Mouse (Mus musculus): Measurements from ENCODE around the gene Golm1. TPM values are rescaled to one million over a fixed set of nuclear protein-coding genes. Genes with fewer than 3 reads are reported as not detected.

Golm1 gene
- polyA plus RNA-seq, 1 experiment from 2014 or later: 54.3 TPM

GRCm38 (mm10) chr13:59656975-59657388 is 18.6 kb downstream of the Golm1 start:
- no peak for DNase-seq (ENCODE audit: low spot score)
- no peak overlapping the region for H3K4me2 ChIP-seq (replicated peaks; ENCODE audit: low read depth)
- H3K4me1 ChIP-seq (replicated peaks; ENCODE audit: control insufficient read depth, insufficient read depth): no peaks in the 10 kb centered on the region
- H3K9me3 ChIP-seq (ENCODE audit: control insufficient read depth, low read length): no peaks in the 10 kb centered on the region
- WGBS: 69% methylated on average over 4 of the region's 4 CpGs
- H3K36me3 ChIP-seq (ENCODE audit: control insufficient read depth, insufficient read depth, low read length): no peaks in the 10 kb centered on the region
- TF ChIP-seq CTCF (IDR thresholded peaks at IDR 0.05; ENCODE audit: low read depth) (no peak), EP300 (optimal IDR thresholded peaks at IDR 0.05) (no peak)
- no peaks in the 10 kb centered on the region for H3K27me3 ChIP-seq (ENCODE audit: control insufficient read depth, insufficient read depth, low read length)
- no peak for ATAC-seq (ENCODE audit: low FRiP score, low TSS enrichment)
- H3K27ac ChIP-seq (replicated peaks): no peak overlapping the region
- H3K4me3 ChIP-seq (ENCODE audit: low read depth, low read length): no peak overlapping the region
- no peak overlapping the region for H3K9ac ChIP-seq (ENCODE audit: low read length)

GRCm38 (mm10) chr13:59656316-59656832 is 19.2 kb downstream of the Golm1 start:
- 0 out of 2 replicates have a peak, but pooled peaks have one; percentile 28 for ATAC-seq (ENCODE audit: low FRiP score, low TSS enrichment)
- 66% methylated on average over 10 of the region's 10 CpGs for WGBS
- Histone ChIP-seq H3K27me3 (ENCODE audit: control insufficient read depth, insufficient read depth, low read length) (no peaks in the 10 kb centered on the region), H3K9ac (ENCODE audit: low read length) (no peak overlapping the region), H3K27ac (replicated peaks) (no peak overlapping the region), H3K36me3 (ENCODE audit: control insufficient read depth, insufficient read depth, low read length) (no peaks in the 10 kb centered on the region), H3K9me3 (ENCODE audit: control insufficient read depth, low read length) (no peaks in the 10 kb centered on the region), H3K4me1 (replicated peaks; ENCODE audit: control insufficient read depth, insufficient read depth) (no peaks in the 10 kb centered on the region), H3K4me2 (replicated peaks; ENCODE audit: low read depth) (no peak overlapping the region), H3K4me3 (ENCODE audit: low read depth, low read length) (no peak overlapping the region)
- no peak for DNase-seq (ENCODE audit: low spot score)
- TF ChIP-seq CTCF (IDR thresholded peaks at IDR 0.05; ENCODE audit: low read depth) (no peak), EP300 (optimal IDR thresholded peaks at IDR 0.05) (no peak)

- H3K36me3 ChIP-seq (ENCODE audit: control insufficient read depth, insufficient read depth, low read length): no peaks in the 10 kb centered on the region
- H3K9me3 ChIP-seq (ENCODE audit: control insufficient read depth, low read length): no peaks in the 10 kb centered on the region
- no peak overlapping the region for H3K4me2 ChIP-seq (replicated peaks; ENCODE audit: low read depth)
- no peak for DNase-seq (ENCODE audit: low spot score)
- no peak overlapping the region for H3K27ac ChIP-seq (replicated peaks)
- H3K4me3 ChIP-seq (ENCODE audit: low read depth, low read length): no peak overlapping the region
- no peaks in the 10 kb centered on the region for H3K27me3 ChIP-seq (ENCODE audit: control insufficient read depth, insufficient read depth, low read length)
- H3K9ac ChIP-seq (ENCODE audit: low read length): no peak overlapping the region
- 89% methylated on average over 15 of the region's 15 CpGs for WGBS
- no peak for TF ChIP-seq CTCF (IDR thresholded peaks at IDR 0.05; ENCODE audit: low read depth)
- no peak for TF ChIP-seq EP300 (optimal IDR thresholded peaks at IDR 0.05)
- no peaks in the 10 kb centered on the region for H3K4me1 ChIP-seq (replicated peaks; ENCODE audit: control insufficient read depth, insufficient read depth)
- no peak for ATAC-seq (ENCODE audit: low FRiP score, low TSS enrichment)
Measured at GRCm38 (mm10) chr13:59655718-59656315, 19.8 kb downstream of the Golm1 start.

- 81% methylated on average over 5 of the region's 5 CpGs for WGBS
Measured at GRCm38 (mm10) chr13:59654465-59654864, 21.1 kb downstream of the Golm1 start.

GRCm38 (mm10) chr13:59653136-59653535 is 22.5 kb downstream of the Golm1 start:
- ATAC-seq (ENCODE audit: low FRiP score, low TSS enrichment) (no peak), DNase-seq (ENCODE audit: low spot score) (no peak)
- TF ChIP-seq EP300 (optimal IDR thresholded peaks at IDR 0.05) (no peak), CTCF (IDR thresholded peaks at IDR 0.05; ENCODE audit: low read depth) (no peak)
- Histone ChIP-seq H3K27ac (replicated peaks) (no peak overlapping the region), H3K27me3 (ENCODE audit: control insufficient read depth, insufficient read depth, low read length) (no peaks in the 10 kb centered on the region), H3K4me1 (replicated peaks; ENCODE audit: control insufficient read depth, insufficient read depth) (no peaks in the 10 kb centered on the region), H3K9ac (ENCODE audit: low read length) (no peak overlapping the region), H3K4me3 (ENCODE audit: low read depth, low read length) (no peak overlapping the region), H3K4me2 (replicated peaks; ENCODE audit: low read depth) (no peak overlapping the region), H3K9me3 (ENCODE audit: control insufficient read depth, low read length) (no peaks in the 10 kb centered on the region), H3K36me3 (ENCODE audit: control insufficient read depth, insufficient read depth, low read length) (no peaks in the 10 kb centered on the region)
- WGBS: 71% methylated on average over 3 of the region's 3 CpGs

More at GRCm38 (mm10) chr13:59654465-59654864, 21.1 kb downstream of the Golm1 start:
- no peaks in the 10 kb centered on the region for H3K27me3 ChIP-seq (ENCODE audit: control insufficient read depth, insufficient read depth, low read length)
- DNase-seq (ENCODE audit: low spot score) (no peak), ATAC-seq (ENCODE audit: low FRiP score, low TSS enrichment) (no peak)
- no peaks in the 10 kb centered on the region for H3K9me3 ChIP-seq (ENCODE audit: control insufficient read depth, low read length)
- no peak overlapping the region for H3K4me2 ChIP-seq (replicated peaks; ENCODE audit: low read depth)
- no peak overlapping the region for H3K9ac ChIP-seq (ENCODE audit: low read length)
- H3K27ac ChIP-seq (replicated peaks): no peak overlapping the region
- no peaks in the 10 kb centered on the region for H3K36me3 ChIP-seq (ENCODE audit: control insufficient read depth, insufficient read depth, low read length)
- no peak overlapping the region for H3K4me3 ChIP-seq (ENCODE audit: low read depth, low read length)
- no peaks in the 10 kb centered on the region for H3K4me1 ChIP-seq (replicated peaks; ENCODE audit: control insufficient read depth, insufficient read depth)
- no peak for TF ChIP-seq CTCF (IDR thresholded peaks at IDR 0.05; ENCODE audit: low read depth)

GRCm38 (mm10) chr13:59652651-59653050 is 23.0 kb downstream of the Golm1 start:
- no peaks in the 10 kb centered on the region for H3K36me3 ChIP-seq (ENCODE audit: control insufficient read depth, insufficient read depth, low read length)
- no peaks in the 10 kb centered on the region for H3K4me1 ChIP-seq (replicated peaks; ENCODE audit: control insufficient read depth, insufficient read depth)
- no peak for TF ChIP-seq EP300 (optimal IDR thresholded peaks at IDR 0.05)
- no peak for TF ChIP-seq CTCF (IDR thresholded peaks at IDR 0.05; ENCODE audit: low read depth)
- H3K4me3 ChIP-seq (ENCODE audit: low read depth, low read length): no peak overlapping the region
- no peak for DNase-seq (ENCODE audit: low spot score)
- WGBS: 67% methylated on average over 5 of the region's 5 CpGs
- H3K4me2 ChIP-seq (replicated peaks; ENCODE audit: low read depth): no peak overlapping the region
- H3K9ac ChIP-seq (ENCODE audit: low read length): no peak overlapping the region
- no peaks in the 10 kb centered on the region for H3K9me3 ChIP-seq (ENCODE audit: control insufficient read depth, low read length)
- no peak for ATAC-seq (ENCODE audit: low FRiP score, low TSS enrichment)
- no peak overlapping the region for H3K27ac ChIP-seq (replicated peaks)
- no peaks in the 10 kb centered on the region for H3K27me3 ChIP-seq (ENCODE audit: control insufficient read depth, insufficient read depth, low read length)
